Mouse (Mus musculus): ENCODE data around the gene Bpifa5.

Bpifa5 gene

GRCm38 (mm10) chr2:154206908-154207307 lies 44.5 kb downstream of the Bpifa5 start:
- DNase-seq (ENCODE audit: low spot score): no peak

- DNase-seq (ENCODE audit: low spot score): no peak
Measured at GRCm38 (mm10) chr2:154209112-154209511, 46.7 kb downstream of the Bpifa5 start.

- no peak for DNase-seq (ENCODE audit: low spot score)
Measured at GRCm38 (mm10) chr2:154211121-154211520, 48.7 kb downstream of the Bpifa5 start.

GRCm38 (mm10) chr2:154211881-154212280 lies 49.5 kb downstream of the Bpifa5 start:
- no peak for DNase-seq (ENCODE audit: low spot score)

GRCm38 (mm10) chr2:154215191-154215590 lies 52.8 kb downstream of the Bpifa5 start:
- DNase-seq (ENCODE audit: low spot score): peak; percentile 32

All from ovary, postnatal 10 days (tissue).